Mouse (Mus musculus): ENCODE data around the gene Cyp26b1. TPM values are rescaled to one million over a fixed set of nuclear protein-coding genes. Genes with fewer than 3 reads are reported as not detected.

Cyp26b1 gene
- total RNA-seq, 2 experiments from 2014 or later: 1.1 to 2.5 TPM

DNA sequence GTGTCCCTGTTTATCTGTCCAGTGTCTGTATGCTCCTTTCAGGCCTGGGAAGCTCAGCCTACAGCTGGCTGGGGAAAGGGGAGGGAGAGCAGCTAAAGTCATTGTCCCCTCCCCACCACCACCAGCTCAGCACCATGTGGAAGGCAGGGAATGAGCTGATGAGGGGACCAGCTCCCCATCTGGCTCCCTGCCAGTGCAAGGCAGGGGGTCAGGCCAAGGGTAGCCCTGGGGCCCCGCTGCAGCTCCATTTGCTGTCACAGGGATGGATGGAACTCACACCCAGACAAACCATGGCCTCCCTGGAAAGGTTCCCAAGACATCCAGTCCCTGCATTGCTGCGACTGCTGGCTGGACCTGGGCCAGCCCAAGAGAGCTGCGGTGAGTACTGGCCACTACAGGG is 23.7 kb downstream of the Cyp26b1 start:
- intact Hi-C loops (cut with DNase I; ENCODE audit: low total_unique reads): no loop called here

GRCm38 (mm10) chr6:84569590-84569989 is 24.1 kb downstream of the Cyp26b1 start:
- intact Hi-C loops (cut with DNase I; ENCODE audit: low total_unique reads): no loop called here
- no peak for DNase-seq

More for the DNA sequence above, 23.7 kb downstream of the Cyp26b1 start:
- DNase-seq: no peak

- intact Hi-C loops (cut with DNase I; ENCODE audit: low total_unique reads): no loop called here
- DNase-seq: no peak
Observed at GRCm38 (mm10) chr6:84568880-84569279, 24.8 kb downstream of the Cyp26b1 start.

DNA sequence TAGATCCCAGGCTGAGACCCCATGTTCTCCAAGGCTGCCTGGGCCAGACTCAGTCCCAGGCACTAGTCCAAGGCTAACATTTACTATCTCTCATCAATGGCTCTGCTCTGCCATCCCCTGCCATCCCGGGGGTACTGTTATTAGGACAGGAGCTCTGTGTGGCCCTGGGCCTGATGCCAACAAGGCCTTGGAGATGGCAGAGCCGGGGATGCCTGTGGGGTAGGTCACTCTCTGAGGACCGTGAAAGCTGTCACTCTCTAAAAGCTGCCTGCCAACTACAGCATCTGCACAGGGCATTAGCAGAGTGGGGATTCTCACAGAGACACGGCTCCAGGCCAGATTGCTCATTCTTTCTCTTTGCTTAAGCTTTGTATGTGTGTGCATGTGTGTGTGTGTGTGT is 26.0 kb downstream of the Cyp26b1 start:
- intact Hi-C loops (cut with DNase I; ENCODE audit: low total_unique reads): no loop called here
- DNase-seq: no peak

- DNase-seq: no peak
- intact Hi-C loops (cut with DNase I; ENCODE audit: low total_unique reads): no loop called here
Observed at GRCm38 (mm10) chr6:84566825-84567224, 26.9 kb downstream of the Cyp26b1 start.

DNA sequence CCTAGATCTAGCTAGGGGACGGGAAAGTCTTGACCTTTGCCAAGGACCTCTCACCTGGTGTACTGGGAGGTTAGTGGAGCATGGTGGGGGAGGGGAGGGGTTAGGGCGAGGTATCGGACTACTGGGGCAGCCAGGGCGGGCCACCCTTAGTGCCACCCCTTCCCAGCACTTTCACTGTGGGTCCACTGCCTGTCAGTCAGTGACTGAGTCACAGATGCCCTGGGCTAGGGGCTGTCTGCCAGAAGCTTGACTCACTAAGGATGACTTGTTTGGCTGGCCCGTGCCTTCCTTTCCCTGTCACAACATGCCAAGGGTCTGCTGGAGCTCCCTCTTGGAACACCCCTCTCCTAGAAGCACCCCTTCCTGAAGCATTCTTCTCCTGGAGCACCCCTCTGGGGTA is 28.5 kb downstream of the Cyp26b1 start:
- DNase-seq: no peak
- intact Hi-C loops (cut with DNase I; ENCODE audit: low total_unique reads): no loop called here

- intact Hi-C loops (cut with DNase I; ENCODE audit: low total_unique reads): no loop called here
Observed at GRCm38 (mm10) chr6:84562948-84563347, 30.8 kb downstream of the Cyp26b1 start.

DNA sequence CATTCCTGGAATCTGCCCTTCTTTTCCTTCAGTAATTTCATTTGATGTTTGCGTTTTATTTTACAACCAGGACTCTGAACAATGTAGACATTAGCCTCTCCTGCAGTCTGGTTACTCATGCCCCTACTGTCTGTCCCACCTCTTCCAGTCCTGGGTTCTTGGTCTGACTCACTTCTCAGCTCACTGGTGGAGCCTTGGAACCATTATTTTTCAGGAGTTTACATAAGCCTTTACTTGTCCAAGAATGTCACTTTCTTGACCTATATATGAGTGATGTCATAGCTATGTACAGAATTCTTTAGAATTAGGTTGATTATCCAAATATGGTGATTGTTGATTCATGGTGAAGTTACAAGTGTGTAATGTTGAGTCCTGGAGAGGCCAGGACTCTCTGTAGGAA is 32.5 kb downstream of the Cyp26b1 start:
- intact Hi-C loops (cut with DNase I; ENCODE audit: low total_unique reads): no loop called here
- no peak for DNase-seq

More at GRCm38 (mm10) chr6:84562948-84563347, 30.8 kb downstream of the Cyp26b1 start:
- no peak for DNase-seq

DNA sequence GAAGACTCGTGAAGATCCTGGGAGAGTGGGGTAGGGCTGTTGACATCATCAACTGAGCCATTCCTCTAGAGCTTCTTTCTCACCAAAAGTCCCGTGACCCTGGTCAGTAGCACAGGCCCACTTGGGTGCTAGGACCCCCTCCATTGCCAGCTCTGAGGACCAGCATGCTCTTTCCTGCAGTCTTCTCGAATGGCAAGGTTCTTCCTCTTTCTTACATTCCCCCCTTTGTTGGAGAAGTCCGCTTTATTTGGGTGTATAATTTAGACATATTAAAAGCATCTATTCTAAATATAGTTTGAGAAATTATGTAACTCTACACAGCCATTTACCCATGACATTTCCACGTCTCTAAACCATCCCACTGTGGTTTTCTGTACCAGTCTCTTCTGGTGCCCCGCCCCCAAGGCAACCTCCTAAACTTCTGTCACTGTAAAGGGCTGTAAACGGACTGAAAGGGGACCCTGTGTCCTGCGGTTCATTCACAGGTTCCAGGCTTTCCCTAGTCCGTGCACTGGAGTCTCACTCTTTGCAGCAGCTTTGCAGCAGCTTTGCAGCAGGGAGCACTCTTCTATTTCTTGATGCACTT is 43.8 kb downstream of the Cyp26b1 start:
- intact Hi-C loops (cut with DNase I; ENCODE audit: low total_unique reads): no loop called here
- DNase-seq: no peak

- intact Hi-C loops (cut with DNase I; ENCODE audit: low total_unique reads): no loop called here
- no peak for DNase-seq
Observed at GRCm38 (mm10) chr6:84545428-84545827, 48.3 kb downstream of the Cyp26b1 start.

- DNase-seq: no peak
Observed at GRCm38 (mm10) chr6:84544359-84544758, 49.3 kb downstream of the Cyp26b1 start.

DNA sequence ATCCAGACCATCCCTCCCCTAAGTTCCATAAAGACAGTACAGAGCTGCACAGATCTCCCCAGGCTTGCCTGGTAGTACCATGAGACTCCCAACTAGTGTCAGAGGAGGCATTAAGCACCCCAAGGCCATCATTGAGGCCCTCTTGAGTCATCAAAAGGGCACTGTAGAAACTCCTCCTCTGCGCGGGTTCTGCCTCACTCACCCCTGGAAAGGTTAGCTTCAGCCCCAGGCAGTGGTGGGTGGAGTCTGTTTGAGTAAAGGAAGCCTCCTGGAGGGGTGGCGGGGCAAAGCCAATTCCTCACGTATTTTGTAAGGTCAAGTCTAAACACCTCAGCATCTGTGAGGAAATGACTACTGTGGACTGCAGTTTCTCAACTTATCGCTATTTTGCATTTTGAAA is 50.2 kb downstream of the Cyp26b1 start:
- no peak for DNase-seq
- intact Hi-C loops (cut with DNase I; ENCODE audit: low total_unique reads): no loop called here

More at GRCm38 (mm10) chr6:84544359-84544758, 49.3 kb downstream of the Cyp26b1 start:
- intact Hi-C loops (cut with DNase I; ENCODE audit: low total_unique reads): no loop called here

GRCm38 (mm10) chr6:84539924-84540323 is 53.8 kb downstream of the Cyp26b1 start:
- intact Hi-C loops (cut with DNase I; ENCODE audit: low total_unique reads): no loop called here
- no peak for DNase-seq

GRCm38 (mm10) chr6:84538681-84539080 is 55.0 kb downstream of the Cyp26b1 start:
- DNase-seq: no peak
- intact Hi-C loops (cut with DNase I; ENCODE audit: low total_unique reads): no loop called here

DNA sequence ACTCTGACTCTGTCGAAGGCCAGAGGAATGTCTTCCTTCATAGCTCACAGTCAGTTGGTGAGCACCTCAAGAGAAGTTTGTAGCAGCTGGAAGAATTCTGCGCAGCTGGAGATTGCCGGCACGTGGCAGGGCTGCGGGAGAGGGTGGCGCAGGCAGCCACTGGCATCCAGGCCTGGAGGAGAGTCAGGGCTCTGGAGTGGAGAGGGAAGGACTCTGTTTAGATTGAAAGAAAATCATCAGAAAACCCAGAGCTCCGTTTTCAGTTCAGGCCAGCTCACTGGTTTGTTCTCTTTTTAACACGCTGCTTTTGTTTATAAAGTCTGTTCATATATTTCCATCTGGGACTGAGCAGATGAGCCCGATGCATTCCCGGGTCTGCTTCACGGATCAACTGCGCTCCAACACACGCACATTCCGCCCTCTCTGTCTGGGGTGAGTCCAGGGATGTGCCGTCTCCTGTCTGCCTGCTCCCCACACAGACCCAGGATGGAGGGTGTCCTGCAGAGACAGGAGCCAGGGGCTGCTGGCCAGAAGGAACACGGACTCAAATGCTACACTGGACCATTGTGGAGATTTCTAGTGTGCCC is 56.0 kb downstream of the Cyp26b1 start:
- DNase-seq: no peak
- intact Hi-C loops (cut with DNase I; ENCODE audit: low total_unique reads): no loop called here

DNA sequence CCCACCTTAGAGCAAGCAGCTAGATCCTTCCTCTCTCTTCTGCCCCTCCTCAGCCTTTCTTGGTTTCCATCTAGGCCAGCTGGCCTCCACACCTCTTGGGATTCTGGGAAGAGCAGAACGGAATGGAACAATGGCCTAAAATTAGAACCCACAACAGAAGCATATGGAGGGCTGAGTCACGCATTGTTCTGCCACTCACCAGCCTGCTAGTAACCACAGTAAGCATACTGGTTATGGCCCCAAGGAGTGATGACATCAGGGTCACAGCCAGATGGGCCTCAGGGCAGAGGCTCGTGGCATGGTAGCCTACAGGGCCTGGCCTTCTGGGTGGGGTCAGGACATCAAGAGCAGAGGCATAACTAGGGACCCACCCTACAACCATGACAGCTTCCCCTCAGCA is 58.8 kb downstream of the Cyp26b1 start:
- DNase-seq: no peak
- intact Hi-C loops (cut with DNase I; ENCODE audit: low total_unique reads): no loop called here

GRCm38 (mm10) chr6:84529912-84530311 is 63.8 kb downstream of the Cyp26b1 start:
- no peak for DNase-seq
- intact Hi-C loops (cut with DNase I; ENCODE audit: low total_unique reads): no loop called here

DNA sequence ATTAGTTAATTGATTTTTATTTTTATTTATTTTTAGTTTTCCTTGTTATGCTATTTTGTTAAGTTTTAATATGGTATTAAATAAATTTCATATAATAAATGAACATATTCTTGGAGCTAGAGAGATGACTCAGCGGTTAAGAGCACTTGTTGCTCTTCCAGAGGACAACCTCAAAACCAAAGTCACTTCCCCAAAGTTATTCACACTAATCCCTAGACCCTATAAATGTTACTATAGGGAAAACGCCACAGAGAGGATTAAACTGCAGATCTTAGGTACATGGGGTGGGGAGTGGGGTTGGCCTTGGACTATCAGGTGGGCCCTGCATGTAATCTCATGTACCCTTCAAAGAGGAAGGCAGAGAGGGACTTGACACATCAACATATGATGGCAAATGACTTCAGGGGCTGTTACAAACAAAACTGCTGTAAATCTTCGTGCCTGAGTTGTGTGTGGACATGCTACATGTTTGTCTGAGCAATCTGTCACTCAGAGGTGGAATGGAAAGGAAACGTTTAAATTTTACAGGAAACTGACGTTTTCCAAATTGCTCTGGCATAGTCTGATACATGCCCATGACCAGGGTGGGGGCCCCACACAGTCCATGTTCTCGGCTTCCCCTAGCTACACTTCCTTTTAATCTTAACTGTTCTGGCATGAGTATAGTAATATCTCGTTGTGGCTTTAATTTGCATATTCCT is 68.7 kb downstream of the Cyp26b1 start:
- no peak for DNase-seq

More for the DNA sequence above, 68.7 kb downstream of the Cyp26b1 start:
- intact Hi-C loops (cut with DNase I; ENCODE audit: low total_unique reads): no loop called here
